Mouse (Mus musculus) neural tube, embryonic 12.5 days (tissue): ENCODE results near the gene Tsku. TPM values are rescaled to one million over a fixed set of nuclear protein-coding genes. Genes with fewer than 3 reads are reported as not detected.
A peak's percentile ranks its signal among the peaks of the same experiment; 100 is the strongest.

Experiments used
- ATAC-seq: fragments of 200-750 bp; cut with Nextera tagmentation; 2 replicates; pipeline ENCODE4 v1.8.0; 2017; ENCODE audit warnings: low read depth, mild to moderate bottlenecking, moderate TSS enrichment, moderate library complexity; ENCODE audit not compliant: low FRiP score
- H3K27ac ChIP-seq: fragments of 300-500 bp; sonication (generic); 2 replicates; pipeline ENCODE4 v1.5.1; 2016
- H3K27me3 ChIP-seq: fragments of 300-500 bp; sonication (generic); replicated peaks from 2 replicates; pipeline ENCODE4 v1.6.1; 2016; ENCODE audit warnings: mild to moderate bottlenecking
- H3K36me3 ChIP-seq: fragments of 300-500 bp; sonication (generic); 2 replicates; pipeline ENCODE4 v1.6.1; 2016; ENCODE audit warnings: mild to moderate bottlenecking
- H3K4me1 ChIP-seq: fragments of 300-500 bp; sonication (generic); 2 replicates; pipeline ENCODE4 v1.6.1; 2016
- H3K4me2 ChIP-seq: fragments of 300-500 bp; sonication (generic); replicated peaks from 2 replicates; pipeline ENCODE4 v1.6.1; 2016; ENCODE audit warnings: mild to moderate bottlenecking
- H3K4me3 ChIP-seq: fragments of 300-500 bp; sonication (generic); 2 replicates; pipeline ENCODE4 v1.5.1; 2016
- H3K9ac ChIP-seq: fragments of 300-500 bp; sonication (generic); 2 replicates; pipeline ENCODE4 v1.6.1; 2016; ENCODE audit warnings: mild to moderate bottlenecking
- H3K9me3 ChIP-seq: fragments of 300-500 bp; sonication (generic); 2 replicates; pipeline ENCODE4 v1.6.1; 2016; ENCODE audit warnings: mild to moderate bottlenecking
- WGBS: fragments of 180-500 bp; shearing (Covaris S2); methylation state at CpG from one replicate; pipeline ENCODE4 v1.1.7; 2016; 5-methylcytosine and 5-hydroxymethylcytosine counted together
- polyA plus RNA-seq: library from polyadenylated mRNA; unstranded; fragments of >200 nt; fragmentation: Nextera tagmentation; extraction: Ambion mirVana; gene quantifications from 2 replicates; pipeline ENCODE4 v1.2.1, GENCODE M21; 2016

Gene Tsku
- polyA plus RNA-seq, 1 experiment from 2014 or later = 8.3 TPM

DNA sequence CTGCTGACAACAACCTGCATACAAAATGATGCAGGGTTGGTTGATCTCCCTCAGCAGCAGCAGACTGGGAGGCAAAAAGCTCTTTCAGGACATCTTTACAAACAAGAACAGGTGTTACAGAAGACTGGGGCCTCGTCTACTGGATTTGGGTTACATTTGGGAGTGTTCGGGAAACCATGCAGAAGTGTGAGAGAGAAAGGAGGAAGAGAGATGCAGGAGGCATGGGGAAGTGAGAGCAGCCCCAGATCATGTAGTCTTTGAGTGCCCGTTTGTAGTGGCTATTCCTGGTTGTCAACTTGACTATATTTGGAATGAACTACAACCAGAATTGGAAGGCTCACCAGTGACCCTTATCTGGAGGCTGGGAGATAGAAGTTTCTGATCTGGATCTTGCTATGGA lies 38.7 kb downstream of the Tsku start:
- WGBS = 80% methylated on average over 3 of the region's 3 CpGs
- Histone ChIP-seq H3K36me3 (no peaks in the 10 kb centered on the region), H3K27me3 (no peaks in the 10 kb centered on the region), H3K4me2 (no peak overlapping the region), H3K9ac (no peak overlapping the region), H3K27ac (no peak overlapping the region), H3K4me3 (no peak overlapping the region), H3K4me1 (peaks cover 8% of the 10 kb centered on the region), H3K9me3 (no peaks in the 10 kb centered on the region)
- no peak for ATAC-seq

DNA sequence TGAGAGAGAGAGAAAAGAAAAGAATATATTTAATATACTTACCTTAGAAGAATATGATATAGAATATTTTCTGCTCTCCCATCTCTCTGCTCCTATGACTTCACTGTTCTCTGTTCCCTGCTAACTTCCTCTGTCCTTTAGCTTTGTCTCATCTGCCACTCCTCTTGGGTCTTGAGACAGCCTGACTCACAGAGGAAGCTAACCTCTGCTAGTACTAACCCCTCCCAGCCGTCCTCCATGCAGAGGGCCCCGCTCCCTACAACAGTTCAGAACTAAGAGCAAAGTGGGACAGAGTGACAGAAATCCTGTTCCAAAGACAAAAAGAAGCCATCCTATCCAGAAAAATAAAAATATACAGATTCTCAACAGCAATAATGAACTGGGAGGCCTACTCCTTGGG lies 40.0 kb downstream of the Tsku start, which contains the start of gene Acer3:
TSS of gene Acer3 (minus strand) at position 126 of the 400 bp plus-strand sequence.
- no peak for ATAC-seq
- 96% methylated on average over 2 of the region's 2 CpGs for WGBS

GRCm38 (mm10) chr7:98320006-98320556 lies 41.0 kb downstream of the Tsku start:
- H3K4me2 ChIP-seq = no peak overlapping the region
- H3K9me3 ChIP-seq = no peaks in the 10 kb centered on the region
- H3K9ac ChIP-seq = no peak overlapping the region
- no peaks in the 10 kb centered on the region for H3K27me3 ChIP-seq
- peaks cover 8% of the 10 kb centered on the region for H3K4me1 ChIP-seq
- no peak overlapping the region for H3K4me3 ChIP-seq
- H3K36me3 ChIP-seq = no peaks in the 10 kb centered on the region
- no peak overlapping the region for H3K27ac ChIP-seq
- 82% methylated on average over 7 of the region's 7 CpGs for WGBS
- ATAC-seq = no peak

More for the DNA sequence above, 40.0 kb downstream of the Tsku start, which contains the start of gene Acer3:
- Histone ChIP-seq H3K9ac (no peak within 1 kb of the TSS), H3K4me3 (no peak within 1 kb of the TSS), H3K27me3 (no peaks in the 10 kb centered on the region), H3K4me2 (no peak within 1 kb of the TSS), H3K36me3 (no peaks in the 10 kb centered on the region), H3K9me3 (no peaks in the 10 kb centered on the region), H3K27ac (no peak within 1 kb of the TSS), H3K4me1 (peaks cover 8% of the 10 kb centered on the region)

GRCm38 (mm10) chr7:98316568-98316967 lies 44.6 kb downstream of the Tsku start:
- 67% methylated on average over 2 of the region's 2 CpGs for WGBS
- no peak overlapping the region for H3K27ac ChIP-seq
- H3K4me3 ChIP-seq = no peak overlapping the region
- no peak overlapping the region for H3K4me2 ChIP-seq
- no peak for ATAC-seq
- H3K9me3 ChIP-seq = no peaks in the 10 kb centered on the region
- H3K36me3 ChIP-seq = no peaks in the 10 kb centered on the region
- H3K4me1 ChIP-seq = no peaks in the 10 kb centered on the region
- no peaks in the 10 kb centered on the region for H3K27me3 ChIP-seq
- H3K9ac ChIP-seq = no peak overlapping the region

DNA sequence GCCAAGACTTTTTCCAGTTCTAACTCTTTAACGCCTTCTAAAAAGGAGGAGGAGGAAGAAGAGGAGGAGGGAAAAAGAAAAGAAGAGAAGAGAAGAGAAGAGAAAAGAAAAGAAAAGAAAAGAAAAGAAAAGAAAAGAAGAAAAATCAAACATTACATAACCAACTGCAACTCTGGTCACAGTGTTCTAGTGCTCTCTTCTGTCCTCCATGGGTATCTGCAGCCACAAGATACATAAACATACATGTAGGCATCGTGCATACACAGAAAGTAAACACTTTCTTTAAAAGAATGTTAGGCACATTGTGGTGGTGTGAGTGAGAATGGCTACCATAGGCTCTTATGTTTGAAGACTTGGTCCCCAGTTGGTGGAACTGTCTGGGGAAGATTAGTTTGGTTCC lies 46.0 kb downstream of the Tsku start:
- H3K27me3 ChIP-seq = no peaks in the 10 kb centered on the region
- no peak overlapping the region for H3K4me2 ChIP-seq
- H3K4me3 ChIP-seq = no peak overlapping the region
- no peaks in the 10 kb centered on the region for H3K9me3 ChIP-seq
- no peak overlapping the region for H3K9ac ChIP-seq
- H3K36me3 ChIP-seq = no peaks in the 10 kb centered on the region
- WGBS = 80% methylated on average over 2 of the region's 2 CpGs
- no peak for ATAC-seq
- H3K4me1 ChIP-seq = no peaks in the 10 kb centered on the region
- no peak overlapping the region for H3K27ac ChIP-seq

DNA sequence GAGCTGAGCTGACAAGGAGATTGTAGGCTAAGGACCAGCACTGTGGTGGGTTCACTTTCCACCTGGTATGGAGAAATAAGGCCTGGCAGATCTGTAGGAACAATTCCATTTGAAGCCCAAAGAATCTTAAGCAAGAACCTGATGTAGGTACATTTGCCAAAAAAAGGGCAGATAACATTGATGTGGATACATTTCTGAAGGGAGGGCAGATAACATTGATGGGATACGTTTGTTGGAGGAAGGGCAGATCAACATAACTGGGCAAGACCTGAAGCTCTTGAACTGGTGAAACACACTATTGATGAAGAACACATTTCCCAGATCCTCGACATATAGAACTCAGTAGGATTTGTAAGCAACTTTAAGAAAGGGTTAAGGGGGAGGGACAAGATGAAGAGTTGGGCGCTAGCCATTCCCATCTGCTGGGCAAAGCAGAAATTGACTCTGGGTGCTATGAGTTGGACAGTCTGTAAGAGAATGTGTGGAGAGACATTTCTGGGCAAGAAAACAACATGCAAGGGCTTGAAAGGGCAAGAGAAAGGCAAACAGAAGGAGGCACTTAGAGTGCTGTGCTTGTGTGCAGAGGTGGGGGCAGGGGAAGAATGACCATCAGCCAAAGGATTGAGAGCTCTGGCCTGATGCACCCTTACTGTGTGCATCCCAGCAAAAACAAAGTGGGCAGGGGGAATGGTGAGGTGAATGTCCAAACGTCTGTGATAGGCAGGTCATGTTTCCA lies 48.8 kb downstream of the Tsku start:
- Histone ChIP-seq H3K4me2 (no peak overlapping the region), H3K4me3 (no peak overlapping the region), H3K27me3 (no peaks in the 10 kb centered on the region), H3K9me3 (no peaks in the 10 kb centered on the region), H3K27ac (no peak overlapping the region), H3K36me3 (no peaks in the 10 kb centered on the region), H3K4me1 (peaks cover 8% of the 10 kb centered on the region), H3K9ac (no peak overlapping the region)
- ATAC-seq = no peak
- 73% methylated on average over 4 of the region's 4 CpGs for WGBS

GRCm38 (mm10) chr7:98310266-98310665 lies 50.9 kb downstream of the Tsku start:
- Histone ChIP-seq H3K4me1 (peaks cover 8% of the 10 kb centered on the region), H3K4me3 (no peak overlapping the region), H3K36me3 (no peaks in the 10 kb centered on the region), H3K9me3 (no peaks in the 10 kb centered on the region), H3K4me2 (no peak overlapping the region), H3K9ac (no peak overlapping the region), H3K27me3 (no peaks in the 10 kb centered on the region), H3K27ac (no peak overlapping the region)
- ATAC-seq = no peak
- 65% methylated on average over 6 of the region's 6 CpGs for WGBS

DNA sequence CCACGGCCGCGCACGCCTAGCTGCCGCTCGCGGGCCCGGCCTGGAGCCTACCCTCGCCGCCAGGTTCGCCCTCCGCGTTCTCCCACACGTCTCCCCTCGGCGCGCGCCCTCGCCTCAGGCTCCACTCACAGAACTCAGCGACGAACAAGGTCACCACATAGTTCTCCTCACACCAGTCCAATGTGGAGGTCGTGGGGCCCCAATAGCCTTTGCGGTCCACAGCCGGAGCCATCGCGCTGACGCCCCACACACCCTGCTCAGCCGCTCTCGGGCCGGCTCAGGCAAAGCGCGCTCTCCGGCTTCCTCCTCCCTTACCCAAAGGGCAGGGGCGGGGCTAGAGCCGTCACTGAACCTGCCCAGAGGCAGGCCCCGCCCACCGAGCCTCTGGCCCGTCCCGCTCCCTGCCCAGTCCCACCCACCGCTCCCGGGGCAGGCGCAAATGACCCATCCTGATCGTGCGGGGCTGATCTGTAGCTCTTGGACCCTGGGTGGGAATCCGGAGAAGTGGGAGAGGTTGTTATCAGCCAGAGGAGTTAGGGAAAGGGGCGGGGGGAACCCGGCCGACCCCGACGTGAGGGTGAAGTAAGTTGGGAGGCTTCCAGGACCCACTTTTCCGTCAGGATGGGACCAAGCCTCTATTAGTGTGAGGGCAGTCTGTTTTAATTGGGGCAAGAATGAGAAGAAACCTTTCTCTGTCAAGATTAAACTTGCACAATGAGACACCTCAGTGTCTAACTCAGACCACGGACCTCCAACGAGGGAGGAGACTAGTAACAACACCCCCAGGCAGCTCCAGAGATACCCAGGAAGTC lies 51.7 kb downstream of the Tsku start:
- Histone ChIP-seq H3K9me3 (no peaks in the 10 kb centered on the region), H3K36me3 (no peaks in the 10 kb centered on the region), H3K4me2 (peak overlapping the region; percentile 93), H3K4me1 (peaks cover 8% of the 10 kb centered on the region), H3K27me3 (no peaks in the 10 kb centered on the region), H3K9ac (peak overlapping the region; percentile 80), H3K4me3 (peak overlapping the region; percentile 80), H3K27ac (peak overlapping the region; percentile 7; the same call in 1 of the 2 replicates)
- ATAC-seq = peak; percentile 99
- WGBS = under 1% methylated on average over 53 of the region's 53 CpGs

GRCm38 (mm10) chr7:98308607-98309218 lies 52.4 kb downstream of the Tsku start:
- no peaks in the 10 kb centered on the region for H3K36me3 ChIP-seq
- H3K27me3 ChIP-seq = no peaks in the 10 kb centered on the region
- no peak overlapping the region for H3K27ac ChIP-seq
- no peaks in the 10 kb centered on the region for H3K9me3 ChIP-seq
- peak; percentile 77 for ATAC-seq
- H3K4me1 ChIP-seq = peaks cover 8% of the 10 kb centered on the region
- WGBS = under 1% methylated on average over 33 of the region's 33 CpGs
- peak overlapping the region; percentile 80 for H3K4me3 ChIP-seq
- peak overlapping the region; percentile 80 for H3K9ac ChIP-seq
- H3K4me2 ChIP-seq = peak overlapping the region; percentile 93

DNA sequence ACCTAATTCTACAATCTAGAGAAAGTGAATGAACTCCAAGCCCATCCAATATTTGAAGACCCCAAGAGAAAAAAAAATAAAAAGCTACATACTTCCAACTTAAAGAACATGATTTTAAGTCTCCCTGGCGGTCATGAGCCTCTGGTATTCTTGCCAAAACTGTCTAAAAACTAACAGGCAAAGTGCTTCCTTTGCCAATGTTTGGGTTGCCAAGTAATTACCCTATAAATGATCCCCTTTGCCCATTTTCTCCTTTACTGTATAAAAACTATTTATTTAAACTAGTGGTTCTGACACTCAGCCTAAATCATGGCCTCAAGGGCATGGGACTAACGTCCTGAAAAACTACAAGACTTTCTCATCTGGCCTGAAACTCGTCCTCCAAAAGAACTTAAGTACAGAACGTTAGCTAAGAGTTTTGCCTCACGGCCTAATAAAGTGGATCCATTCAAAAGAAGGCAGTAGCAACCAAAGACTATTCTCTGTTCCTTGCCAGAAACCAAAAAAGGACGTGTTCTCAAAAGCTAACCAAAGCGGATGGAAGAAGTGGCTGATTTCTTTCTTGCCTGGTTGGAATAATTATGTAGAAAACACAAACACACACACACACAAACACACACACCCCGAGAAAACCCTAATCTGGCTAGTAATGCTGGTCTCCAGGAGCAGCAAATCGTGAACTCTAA lies 53.1 kb downstream of the Tsku start:
- peak overlapping the region; percentile 80 for H3K4me3 ChIP-seq
- no peak for ATAC-seq
- no peaks in the 10 kb centered on the region for H3K36me3 ChIP-seq
- H3K4me1 ChIP-seq = peaks cover 8% of the 10 kb centered on the region
- H3K4me2 ChIP-seq = peak overlapping the region; percentile 93
- no peaks in the 10 kb centered on the region for H3K27me3 ChIP-seq
- H3K27ac ChIP-seq = no peak overlapping the region
- 46% methylated on average over 9 of the region's 9 CpGs for WGBS
- peak overlapping the region; percentile 80; the same call in 1 of the 2 replicates for H3K9ac ChIP-seq
- H3K9me3 ChIP-seq = no peaks in the 10 kb centered on the region

DNA sequence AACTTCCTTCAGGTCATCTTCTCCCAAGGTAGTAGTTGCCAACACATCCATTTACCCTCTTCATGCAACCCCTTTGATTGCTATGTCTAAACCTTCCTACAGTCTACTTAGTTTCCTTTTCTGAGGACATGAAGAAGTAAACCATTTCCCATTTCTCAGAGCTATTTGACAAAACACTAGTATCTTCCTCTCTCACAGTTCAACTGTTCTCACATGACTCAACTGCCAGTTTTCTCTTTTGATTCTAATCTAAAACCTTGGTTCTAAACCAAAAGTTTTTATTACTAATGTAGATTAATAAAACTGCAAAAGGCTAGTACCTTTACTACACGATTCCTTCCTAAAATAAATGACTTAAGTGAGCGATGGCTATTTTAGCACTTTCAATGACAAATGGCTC lies 53.7 kb downstream of the Tsku start:
- Histone ChIP-seq H3K36me3 (no peaks in the 10 kb centered on the region), H3K27me3 (no peaks in the 10 kb centered on the region), H3K4me1 (peaks cover 8% of the 10 kb centered on the region), H3K4me3 (no peak overlapping the region), H3K9ac (no peak overlapping the region), H3K4me2 (no peak overlapping the region), H3K27ac (no peak overlapping the region), H3K9me3 (no peaks in the 10 kb centered on the region)
- WGBS = 93% methylated on average over 2 of the region's 2 CpGs
- no peak for ATAC-seq
